Mouse (Mus musculus): ENCODE data around the gene Ugt1a1.

DNA sequence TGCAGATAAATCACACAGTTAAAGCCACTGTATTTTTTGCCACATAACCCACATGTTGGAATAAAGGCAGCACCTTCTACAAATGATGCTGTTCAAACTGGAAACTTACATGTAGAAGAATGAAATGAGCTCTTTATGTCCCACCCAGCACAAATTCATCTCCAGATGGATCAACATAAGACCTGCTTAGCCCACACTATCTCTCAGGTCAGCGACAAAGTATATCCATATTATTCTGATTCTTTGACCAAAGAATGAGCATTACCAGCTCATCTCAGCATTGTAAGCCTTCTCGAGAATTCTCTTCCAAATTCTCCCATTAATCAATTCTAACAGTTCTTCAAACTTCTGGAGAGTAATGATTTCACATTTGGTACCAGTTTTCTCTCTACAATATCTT is 10.5 kb downstream of the Ugt1a1 start:
- TF ChIP-seq POLR2A (IDR thresholded peaks at IDR 0.05; ENCODE audit: low read depth, low read length) (no peak), CTCF (IDR thresholded peaks at IDR 0.05; ENCODE audit: borderline replicate concordance, insufficient read depth, low read length) (no peak)

Measured in embryonic fibroblast, embryonic 13.5 days (primary cell).